Mouse (Mus musculus) cerebellum, adult 9-11 months (tissue): ENCODE data around the gene St3gal3.

Experiments
- DNase-seq: peaks from one replicate; pipeline ENCODE4 v3.0.0; 2022

The St3gal3 gene

DNA sequence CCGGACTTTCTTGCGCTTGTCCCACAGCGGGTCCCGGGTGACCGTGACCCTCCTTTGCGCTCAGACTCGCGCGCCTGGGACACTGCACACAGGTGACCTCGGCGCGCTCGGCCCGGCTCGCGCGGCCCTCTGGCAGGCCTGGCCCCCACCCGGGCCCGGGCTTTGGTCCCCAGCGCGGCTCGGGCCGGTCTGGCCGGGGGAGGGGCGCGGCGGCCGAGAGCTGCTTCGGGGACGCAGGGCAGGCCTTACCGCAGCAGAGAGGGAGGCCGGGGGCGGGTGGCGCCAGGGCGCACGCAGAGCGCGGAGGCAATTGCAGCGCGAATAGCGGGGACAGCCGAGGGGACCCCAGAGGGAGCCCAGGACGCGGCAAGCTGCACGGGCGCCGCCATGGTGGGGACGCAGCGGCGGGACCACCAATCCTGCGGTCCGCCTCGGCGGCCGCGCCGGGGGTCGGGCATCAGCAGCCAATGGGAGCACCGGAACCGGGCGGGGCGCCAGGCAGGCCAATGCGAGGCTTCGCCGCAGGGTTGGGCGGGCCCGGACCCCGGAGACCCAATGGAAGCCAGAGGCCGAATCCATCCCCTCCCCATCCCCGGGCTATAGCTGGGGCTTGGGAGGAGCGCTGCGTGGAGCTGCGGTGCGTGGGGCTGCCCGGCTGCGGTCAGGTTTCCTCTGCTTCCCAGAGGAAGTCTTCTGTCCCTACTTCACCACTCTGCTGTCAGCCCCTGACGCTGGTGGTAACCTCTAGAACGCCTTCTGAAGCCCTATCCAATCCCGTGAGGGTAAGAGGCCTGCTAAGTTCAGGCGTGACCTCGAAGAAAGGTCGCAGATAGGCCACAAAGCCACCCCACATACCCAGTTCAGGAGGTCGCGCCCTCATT is at the start of gene St3gal3:
St3gal3 (minus strand) TSS at position 430 of the 881 bp plus-strand sequence.
- DNase-seq = peak; percentile 98

GRCm38 (mm10) chr4:118180301-118181080 is 45.8 kb upstream of the St3gal3 start:
- no peak for DNase-seq

- peak; percentile 96 for DNase-seq
Observed at GRCm38 (mm10) chr4:118179467-118180300, 45.0 kb upstream of the St3gal3 start, which contains the start of gene Kdm4a. TSS of gene Kdm4a (minus strand) at chr4:118180043.

- no peak for DNase-seq
Observed at GRCm38 (mm10) chr4:118178952-118179466, 44.3 kb upstream of the St3gal3 start.

DNA sequence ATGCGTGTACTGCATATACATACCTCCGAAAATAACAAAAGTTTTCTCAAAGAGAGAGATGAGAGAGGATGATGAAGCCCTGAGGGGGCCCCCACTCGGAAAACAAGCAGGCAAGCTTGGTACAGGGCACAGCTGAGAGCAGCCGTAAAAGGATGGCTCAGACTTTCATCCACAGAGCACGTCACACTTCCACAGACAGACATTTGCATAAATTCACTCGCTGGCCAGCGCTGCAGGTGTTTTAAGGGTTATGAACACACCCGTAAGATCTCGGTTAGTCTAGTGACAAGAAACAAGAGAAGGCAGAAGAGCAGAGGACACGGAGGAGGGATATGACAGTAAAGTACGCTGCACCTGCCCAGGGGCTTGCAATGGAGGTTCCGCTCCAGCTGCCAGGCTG is 37.7 kb upstream of the St3gal3 start:
- DNase-seq = no peak

DNA sequence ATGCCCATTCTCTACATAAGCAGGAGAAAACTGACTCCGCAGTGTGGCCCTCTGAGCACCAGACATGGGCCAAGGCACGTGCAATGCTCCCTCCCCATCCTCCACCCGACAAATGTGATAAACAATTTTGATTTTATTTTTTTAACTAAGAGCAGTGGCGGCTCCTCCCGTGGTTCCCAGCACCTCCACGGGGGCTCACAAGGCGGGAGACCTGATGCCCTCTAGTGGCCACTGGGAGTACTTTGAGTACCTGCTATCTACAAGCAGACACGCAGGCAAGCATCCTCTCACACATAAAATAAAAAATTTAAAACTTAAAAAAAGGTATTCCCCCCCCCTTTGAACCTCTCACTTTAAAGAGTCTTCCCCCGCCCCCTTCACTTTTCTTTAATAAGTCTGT is 36.3 kb upstream of the St3gal3 start:
- no peak for DNase-seq

DNA sequence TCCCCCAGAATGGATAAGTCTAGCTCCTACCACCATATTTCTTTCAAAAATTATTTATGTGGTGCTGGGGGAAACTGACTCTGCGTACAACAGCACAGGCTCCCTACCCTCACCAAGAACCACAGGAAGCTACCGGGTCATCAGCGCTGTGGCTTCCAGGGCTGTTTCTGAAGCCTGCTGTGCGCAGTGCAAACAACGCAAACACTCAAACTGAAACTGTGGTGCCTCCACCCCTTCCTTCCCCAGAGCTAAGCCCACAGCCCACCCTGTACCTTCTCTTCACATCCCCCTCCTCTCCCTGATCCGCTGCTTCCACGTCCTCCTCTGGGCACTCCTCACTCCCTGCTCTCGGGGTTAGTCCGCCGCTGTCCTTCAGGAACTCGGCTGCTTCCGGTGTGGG is 27.4 kb upstream of the St3gal3 start:
- no peak for DNase-seq

DNA sequence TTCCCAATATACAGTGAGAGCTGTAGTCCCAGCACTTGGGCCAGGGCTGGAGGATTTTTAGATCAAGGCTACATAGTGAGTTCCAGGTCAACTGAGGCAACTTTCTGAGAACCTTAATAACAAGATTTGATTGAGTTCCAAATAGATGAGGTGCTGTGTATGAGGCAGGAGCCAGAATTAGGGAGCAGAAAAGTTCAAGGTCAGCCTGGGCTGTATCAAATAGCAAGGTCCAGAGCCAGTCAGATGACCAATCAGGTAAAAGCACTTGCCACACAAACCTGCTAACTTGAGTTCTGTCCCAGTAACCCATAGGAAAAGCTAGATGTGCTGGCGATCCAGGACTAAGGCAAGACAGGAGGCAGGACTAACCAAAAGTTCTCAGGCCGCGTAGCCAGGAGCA is 23.0 kb upstream of the St3gal3 start:
- DNase-seq = no peak

DNA sequence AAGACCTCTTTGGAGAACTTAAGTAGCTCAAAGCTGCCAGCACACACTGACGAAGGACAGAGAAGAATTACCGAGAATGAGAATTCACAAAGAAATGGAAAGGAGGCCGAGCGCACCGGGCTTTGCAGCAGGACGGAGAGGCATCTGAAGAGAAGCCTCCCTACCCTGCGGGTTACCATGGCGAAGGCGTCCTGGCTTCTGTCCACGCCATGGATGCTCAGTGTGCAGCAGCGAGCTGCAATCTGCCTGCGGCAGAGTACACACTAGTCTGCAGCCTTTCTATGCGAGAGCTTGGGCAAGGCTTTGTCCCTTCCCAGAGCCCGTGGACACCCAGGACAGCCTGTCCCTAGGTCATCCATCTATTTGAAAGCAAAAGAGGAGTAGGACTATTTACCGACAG is 21.8 kb upstream of the St3gal3 start:
- DNase-seq = peak; percentile 75

DNA sequence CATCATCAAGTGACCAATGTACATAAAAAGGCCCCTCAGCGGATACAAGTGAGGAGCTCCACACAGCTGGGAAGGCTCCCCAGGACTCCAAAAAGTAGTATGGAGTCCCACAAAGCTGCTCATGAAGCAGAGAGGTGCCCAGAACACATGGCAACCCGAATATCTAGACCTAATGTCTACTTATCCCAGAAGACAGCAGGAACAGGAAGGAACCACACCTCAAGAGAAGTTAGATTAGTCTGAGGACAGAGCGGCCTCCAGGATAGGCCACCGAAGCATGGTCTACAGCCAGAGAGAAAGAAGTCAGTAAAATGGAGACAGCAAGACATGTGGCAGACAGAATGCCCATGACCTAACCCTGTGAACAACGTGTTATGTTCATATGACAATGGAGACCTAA is 20.2 kb upstream of the St3gal3 start:
- DNase-seq = no peak

DNA sequence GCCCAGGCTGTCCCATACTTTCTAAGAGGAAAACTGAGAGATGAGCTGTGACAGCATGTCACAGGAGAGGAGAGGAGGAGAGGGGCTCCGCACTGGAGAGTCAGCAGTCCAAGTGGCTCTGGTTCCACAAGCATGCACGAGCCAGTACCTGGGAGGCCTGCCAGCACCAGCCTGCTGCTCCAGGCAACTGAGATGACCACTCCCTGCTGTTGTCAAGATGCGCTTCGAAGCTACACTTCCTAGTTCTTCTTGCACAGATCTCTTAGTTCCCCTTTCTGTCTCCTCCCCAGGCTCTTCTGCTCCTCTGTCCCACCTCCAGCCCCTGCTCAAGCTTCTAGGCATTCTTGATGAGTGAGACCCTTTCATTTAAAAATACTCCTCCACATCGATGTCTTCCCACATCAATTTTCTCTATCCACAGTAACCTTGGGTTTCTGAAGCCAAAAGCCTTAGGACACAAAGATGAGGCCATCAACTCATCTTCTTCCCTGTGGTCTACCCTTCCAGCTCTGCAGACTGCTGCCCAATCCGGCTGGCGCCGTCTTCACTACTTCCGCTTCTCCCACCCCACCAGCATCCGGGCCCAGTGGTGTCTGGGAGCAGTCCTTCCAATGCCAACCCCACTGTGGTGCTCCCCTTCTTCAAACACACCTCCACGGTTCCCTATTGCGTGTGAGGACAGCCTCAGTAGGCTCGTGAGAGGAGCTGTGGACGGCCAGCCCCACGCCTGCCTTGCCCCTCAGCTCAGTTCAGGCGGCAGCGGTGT is 17.5 kb upstream of the St3gal3 start:
- peak; percentile 92 for DNase-seq

DNA sequence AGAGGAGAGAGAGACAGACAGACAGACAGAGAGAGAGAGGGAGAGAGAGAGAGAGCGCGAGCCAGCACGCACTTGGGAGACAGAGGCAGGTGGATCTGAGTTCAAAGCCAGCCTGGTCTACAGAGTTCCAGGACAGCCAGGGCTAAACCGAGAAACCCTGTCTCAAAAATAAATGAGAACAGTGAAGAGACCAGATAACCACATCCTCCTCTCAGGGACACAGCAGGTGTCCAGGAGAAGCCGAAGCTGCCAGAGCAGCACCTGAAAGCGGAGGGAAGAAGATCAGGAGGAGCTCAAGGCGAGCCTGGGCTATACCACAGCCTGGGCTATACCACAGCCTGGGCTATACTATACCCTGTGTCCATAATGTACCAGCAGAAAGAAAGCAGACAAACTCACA is 16.1 kb upstream of the St3gal3 start:
- DNase-seq = peak; percentile 67

DNA sequence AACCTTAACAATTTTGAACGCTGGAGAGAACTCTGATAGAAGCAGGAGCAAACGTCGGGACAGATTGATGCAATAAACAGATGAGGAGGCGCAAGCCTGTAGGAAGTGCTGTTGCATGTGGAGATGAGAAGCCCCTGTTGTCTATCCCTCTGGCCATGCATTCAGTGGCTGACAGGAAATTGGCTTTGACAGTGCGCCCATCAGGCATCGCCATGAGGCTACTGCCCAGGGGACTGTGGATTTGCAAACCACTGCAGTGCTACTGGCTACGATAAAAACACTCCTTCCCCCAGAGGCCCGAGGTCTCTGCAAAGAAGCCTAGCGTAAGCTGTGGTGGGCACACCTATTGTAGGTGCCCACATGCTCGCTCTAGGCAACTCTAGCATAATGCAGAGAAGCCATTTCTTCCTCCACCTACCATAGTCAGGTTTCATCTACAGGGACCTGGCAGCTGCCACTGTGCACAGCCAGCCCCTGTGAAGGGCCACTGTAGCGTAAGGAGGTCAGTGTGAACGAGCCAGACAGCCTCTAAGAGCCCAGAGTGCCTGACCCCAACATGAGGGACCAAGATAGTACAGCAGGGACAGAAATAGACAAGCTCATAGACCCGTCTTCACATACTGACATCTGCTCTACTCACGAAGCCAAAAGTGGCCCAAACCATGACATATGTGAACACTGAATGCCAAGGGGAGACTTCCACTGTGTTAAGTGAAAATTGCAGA is 15.4 kb upstream of the St3gal3 start:
- DNase-seq = peak; percentile 93

- DNase-seq = no peak
Observed at GRCm38 (mm10) chr4:118149055-118149576, 14.4 kb upstream of the St3gal3 start.

GRCm38 (mm10) chr4:118148317-118148687 is 13.6 kb upstream of the St3gal3 start:
- DNase-seq = no peak

DNA sequence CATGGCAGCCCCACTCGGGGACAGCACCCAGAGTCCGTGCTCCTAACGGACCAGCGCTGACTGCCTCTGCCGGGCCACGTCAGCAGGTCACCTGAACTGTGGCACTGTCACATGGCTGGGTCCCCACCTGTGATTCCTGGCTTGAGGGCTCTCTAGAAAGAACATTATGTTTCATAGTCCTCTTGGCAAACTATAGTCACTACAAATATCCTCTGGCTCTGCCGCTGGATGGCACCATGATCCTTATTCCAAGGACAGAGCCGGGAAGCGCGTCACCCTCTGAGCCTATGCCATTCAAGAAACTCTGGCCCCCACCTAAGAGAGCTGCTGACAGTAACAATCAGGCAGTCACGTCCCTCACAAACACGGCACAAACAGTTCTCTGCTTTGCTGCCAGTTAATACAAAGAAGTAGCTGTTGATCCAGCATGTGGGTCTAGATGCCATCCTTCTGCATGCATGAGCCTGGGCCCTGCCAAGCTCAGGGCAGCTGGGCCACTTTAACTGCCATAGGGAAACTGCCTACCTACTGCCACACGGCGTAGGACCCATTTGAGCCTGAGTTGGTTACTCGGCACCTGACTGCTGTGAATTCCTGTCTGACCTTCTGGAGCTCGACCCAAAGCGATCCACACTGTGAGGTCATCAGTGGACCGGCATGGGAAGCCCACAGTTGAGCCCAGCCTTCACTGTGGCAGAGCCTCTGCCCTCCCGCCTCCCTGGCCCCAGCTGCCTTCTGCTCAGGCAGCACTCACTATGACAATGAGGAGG is 13.0 kb upstream of the St3gal3 start:
- peak; percentile 65 for DNase-seq

DNA sequence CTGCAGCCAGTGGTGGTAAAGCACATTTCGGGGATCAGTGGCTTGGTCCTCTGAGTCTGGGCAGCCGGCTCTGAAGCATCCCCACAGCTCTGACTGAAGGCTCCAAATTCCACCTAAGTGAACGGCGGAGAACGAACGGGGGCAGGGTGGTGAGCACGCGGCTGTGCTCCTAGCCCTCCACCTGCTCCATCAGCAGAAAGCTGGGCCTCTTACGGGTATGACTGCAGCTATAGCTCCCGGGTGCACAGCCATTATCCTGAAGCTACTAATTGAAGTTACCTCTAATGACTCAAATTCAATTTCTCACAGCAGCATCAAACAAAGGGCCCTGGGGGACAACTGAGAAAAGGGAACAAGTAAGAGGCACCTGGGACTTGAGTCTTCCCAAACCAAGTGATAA is 12.4 kb upstream of the St3gal3 start:
- DNase-seq = no peak

GRCm38 (mm10) chr4:118144324-118144723 is 9.6 kb upstream of the St3gal3 start:
- peak; percentile 45 for DNase-seq

DNA sequence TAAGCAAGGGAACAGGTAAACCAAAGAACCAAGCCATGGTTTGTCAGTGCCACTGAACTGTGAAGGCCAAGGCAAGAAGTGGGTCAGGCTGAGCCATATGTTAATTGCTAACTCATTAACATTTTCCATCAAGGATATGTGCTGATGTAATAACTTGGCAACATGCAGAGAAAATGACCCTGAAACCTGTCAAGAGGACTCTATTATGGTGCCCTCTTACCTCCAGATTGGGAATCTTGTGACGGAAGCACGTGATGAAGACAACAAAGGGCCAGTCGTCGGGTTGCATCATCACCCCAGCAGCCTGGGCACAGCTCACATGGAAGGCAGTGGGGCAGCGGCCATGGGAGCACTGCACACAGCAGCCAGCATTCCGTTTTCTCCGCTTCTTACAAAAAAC is 9.0 kb upstream of the St3gal3 start:
- DNase-seq = no peak

- no peak for DNase-seq
Observed at GRCm38 (mm10) chr4:118141511-118141910, 6.8 kb upstream of the St3gal3 start.
